Mouse (Mus musculus): ENCODE data around the gene Cd300c.

GRCm38 (mm10) chr11:114934144-114934543 lies 34.8 kb downstream of the Cd300c start, which contains the start of gene Cd300lb:
- no peak for TF ChIP-seq POLR2A (IDR thresholded peaks at IDR 0.05; ENCODE audit: extremely low read depth, insufficient read depth, low read length)
- TF ChIP-seq CTCF (IDR thresholded peaks at IDR 0.05; ENCODE audit: extremely low read depth, insufficient read depth, low read length) = no peak

Data from cortical plate, adult 2 months (tissue).